Mouse (Mus musculus) liver, postnatal 0 days (tissue): ENCODE results near the gene Klf13. TPM values are rescaled to one million over a fixed set of nuclear protein-coding genes. Genes with fewer than 3 reads are reported as not detected.

Source experiments
- ATAC-seq: fragments of 200-750 bp; cut with Nextera tagmentation; 2 replicates; pipeline ENCODE4 v1.8.0; 2017; ENCODE audit warnings: mild to moderate bottlenecking, moderate library complexity
- DNase-seq: peaks from one replicate; pipeline ENCODE4 v3.0.0-alpha.2; 2016
- H3K27ac ChIP-seq: fragments of 300-500 bp; sonication (generic); 2 replicates; pipeline ENCODE4 v1.5.1; 2014; ENCODE audit warnings: antibody characterized with exemption, moderate library complexity, mild to moderate bottlenecking, low read depth
- H3K27me3 ChIP-seq: fragments of 300-500 bp; sonication (generic); 2 replicates; pipeline ENCODE4 v1.6.1; 2014; ENCODE audit warnings: low read length, control low read depth, mixed read lengths; ENCODE audit not compliant: insufficient read depth
- H3K36me3 ChIP-seq: fragments of 300-500 bp; sonication (generic); replicated peaks from 2 replicates; pipeline ENCODE4 v1.6.1; 2014; ENCODE audit warnings: mild to moderate bottlenecking, control low read depth, low read length, moderate library complexity, mixed read lengths; ENCODE audit not compliant: insufficient read depth
- H3K4me1 ChIP-seq: fragments of 300-500 bp; sonication (generic); 2 replicates; pipeline ENCODE4 v1.6.1; 2014; ENCODE audit warnings: antibody characterized with exemption, mild to moderate bottlenecking, control low read depth; ENCODE audit not compliant: insufficient read depth
- H3K4me2 ChIP-seq: fragments of 300-500 bp; sonication (generic); 2 replicates; pipeline ENCODE4 v1.6.1; 2014; ENCODE audit warnings: low read depth, mild to moderate bottlenecking, low read length, moderate library complexity, mixed read lengths
- H3K4me3 ChIP-seq: fragments of 300-500 bp; sonication (generic); 2 replicates; pipeline ENCODE4 v1.5.1; 2014; ENCODE audit warnings: low read depth, low read length
- H3K9ac ChIP-seq: fragments of 300-500 bp; sonication (generic); replicated peaks from 2 replicates; pipeline ENCODE4 v1.6.1; 2014; ENCODE audit warnings: mild to moderate bottlenecking, moderate library complexity
- H3K9me3 ChIP-seq: fragments of 300-500 bp; sonication (generic); 2 replicates; pipeline ENCODE4 v1.6.1; 2016; ENCODE audit warnings: mild to moderate bottlenecking, control low read depth, low read length, mixed read lengths
- CTCF ChIP-seq: sonication (generic); IDR thresholded peaks from 2 replicates; pipeline ENCODE4 v1.5.1; 2016; ENCODE audit warnings: antibody characterized with exemption, low read depth
- EP300 ChIP-seq: IDR thresholded peaks from 2 replicates; pipeline ENCODE4 v1.6.1; 2016; ENCODE audit warnings: antibody characterized with exemption, low read depth, mild to moderate bottlenecking
- WGBS: fragments of 180-500 bp; shearing (Covaris S2); extraction: QIAGEN DNeasy Blood & Tissue Kit; methylation state at CpG from one replicate; pipeline ENCODE4 v1.1.7; 2014; ENCODE audit not compliant: insufficient replicate concordance; 5-methylcytosine and 5-hydroxymethylcytosine counted together
- polyA plus RNA-seq: library from polyadenylated mRNA; unstranded; fragments of >200 nt; fragmentation: Nextera tagmentation; extraction: Ambion mirVana; gene quantifications from 2 replicates; pipeline ENCODE4 v1.2.1, GENCODE M21; 2015

Gene Klf13
- polyA plus RNA-seq, 1 experiment from 2014 or later: 25.7 TPM

DNA sequence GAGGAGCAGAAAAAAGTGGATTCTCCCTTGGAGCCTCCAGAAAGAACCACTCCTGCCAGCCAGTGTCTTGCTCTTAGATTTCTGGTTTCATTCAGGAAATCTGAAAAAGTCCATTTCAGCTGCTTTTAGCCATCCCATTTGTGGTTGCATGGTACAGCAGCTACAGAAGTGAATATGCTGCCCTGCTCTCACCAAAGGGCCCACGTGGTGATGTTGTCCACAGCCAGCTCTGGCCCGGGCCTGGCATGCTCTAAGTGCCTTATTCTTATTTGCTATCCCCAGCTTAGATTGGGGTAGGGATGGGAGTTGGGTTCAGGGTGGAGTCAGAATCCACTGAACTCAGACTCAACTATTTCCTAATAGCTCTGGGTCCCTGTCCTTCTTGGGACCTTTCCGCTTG is 43.5 kb downstream of the Klf13 start:
- Histone ChIP-seq H3K27ac (peak overlapping the region; percentile 99; the same call in 1 of the 2 replicates), H3K9ac (no peak overlapping the region), H3K27me3 (no peaks in the 10 kb centered on the region), H3K4me2 (no peak overlapping the region), H3K9me3 (no peaks in the 10 kb centered on the region), H3K4me1 (peaks cover 57% of the 10 kb centered on the region), H3K36me3 (peaks cover 13% of the 10 kb centered on the region), H3K4me3 (no peak overlapping the region)
- DNase-seq: no peak
- 68% methylated on average over 3 of the region's 3 CpGs for WGBS
- TF ChIP-seq EP300 (no peak), CTCF (no peak)
- ATAC-seq: no peak

DNA sequence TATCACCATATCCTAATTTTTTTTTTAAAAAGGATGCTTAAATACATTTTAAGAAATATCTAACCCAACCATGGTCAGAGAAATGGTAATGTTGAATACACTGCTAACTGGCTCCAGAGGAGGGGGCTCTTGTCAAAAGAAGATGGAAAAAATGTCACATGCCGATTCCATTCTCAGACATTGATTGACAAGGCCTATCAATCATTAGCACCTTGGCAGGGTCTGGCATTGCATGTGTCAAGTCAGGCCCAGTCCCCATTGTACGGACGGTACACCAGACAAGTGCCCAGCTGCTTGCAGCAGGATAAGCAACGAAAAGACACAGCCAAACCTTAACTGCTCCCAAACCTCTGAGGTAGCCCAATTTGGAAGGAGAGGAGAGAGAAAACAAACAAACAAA is 44.1 kb downstream of the Klf13 start:
- Histone ChIP-seq H3K36me3 (peaks cover 18% of the 10 kb centered on the region), H3K4me3 (no peak overlapping the region), H3K27ac (peak overlapping the region; percentile 99; the same call in 1 of the 2 replicates), H3K9ac (no peak overlapping the region), H3K9me3 (no peaks in the 10 kb centered on the region), H3K4me2 (no peak overlapping the region), H3K27me3 (no peaks in the 10 kb centered on the region), H3K4me1 (peaks cover 53% of the 10 kb centered on the region)
- no peak for ATAC-seq
- TF ChIP-seq EP300 (peak; percentile 27; the same call in 1 of the 2 replicates), CTCF (peak; percentile 47)
- 35% methylated on average over 4 of the region's 4 CpGs for WGBS
- DNase-seq: no peak

- no peaks in the 10 kb centered on the region for H3K9me3 ChIP-seq
- DNase-seq (no peak), ATAC-seq (no peak)
- WGBS: 65% methylated on average over 4 of the region's 4 CpGs
- H3K9ac ChIP-seq: no peak overlapping the region
- peaks cover 46% of the 10 kb centered on the region for H3K4me1 ChIP-seq
- no peak overlapping the region for H3K27ac ChIP-seq
- no peak overlapping the region for H3K4me2 ChIP-seq
- H3K4me3 ChIP-seq: no peak overlapping the region
- H3K27me3 ChIP-seq: no peaks in the 10 kb centered on the region
- H3K36me3 ChIP-seq: peaks cover 27% of the 10 kb centered on the region
- TF ChIP-seq CTCF: no peak
- no peak for TF ChIP-seq EP300
Measured at GRCm38 (mm10) chr7:63893729-63894128, 45.0 kb downstream of the Klf13 start.

DNA sequence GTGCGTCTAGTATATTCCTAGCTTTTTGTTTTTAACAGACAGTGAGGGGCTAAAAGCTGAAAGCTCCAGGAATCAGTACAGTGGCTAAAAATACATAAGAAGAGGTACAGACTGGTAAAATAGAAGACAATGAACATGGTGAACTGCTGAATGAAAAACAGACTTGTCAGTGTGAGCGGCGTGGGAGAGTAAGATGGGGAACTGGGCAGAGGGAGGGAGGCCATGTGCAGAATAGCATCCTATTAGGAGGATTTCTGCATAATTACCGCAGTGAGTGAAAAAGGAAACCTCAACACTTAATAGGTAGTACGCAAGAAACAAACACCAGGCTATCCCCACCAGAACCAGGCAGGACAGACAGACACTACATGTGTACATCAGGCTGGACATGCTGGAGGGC is 45.5 kb downstream of the Klf13 start:
- Histone ChIP-seq H3K4me1 (peaks cover 42% of the 10 kb centered on the region), H3K4me2 (no peak overlapping the region), H3K27ac (no peak overlapping the region), H3K27me3 (no peaks in the 10 kb centered on the region), H3K9ac (no peak overlapping the region), H3K9me3 (no peaks in the 10 kb centered on the region), H3K36me3 (peaks cover 28% of the 10 kb centered on the region), H3K4me3 (no peak overlapping the region)
- 87% methylated on average over 5 of the region's 5 CpGs for WGBS
- DNase-seq (no peak), ATAC-seq (no peak)
- TF ChIP-seq CTCF: no peak
- no peak for TF ChIP-seq EP300

DNA sequence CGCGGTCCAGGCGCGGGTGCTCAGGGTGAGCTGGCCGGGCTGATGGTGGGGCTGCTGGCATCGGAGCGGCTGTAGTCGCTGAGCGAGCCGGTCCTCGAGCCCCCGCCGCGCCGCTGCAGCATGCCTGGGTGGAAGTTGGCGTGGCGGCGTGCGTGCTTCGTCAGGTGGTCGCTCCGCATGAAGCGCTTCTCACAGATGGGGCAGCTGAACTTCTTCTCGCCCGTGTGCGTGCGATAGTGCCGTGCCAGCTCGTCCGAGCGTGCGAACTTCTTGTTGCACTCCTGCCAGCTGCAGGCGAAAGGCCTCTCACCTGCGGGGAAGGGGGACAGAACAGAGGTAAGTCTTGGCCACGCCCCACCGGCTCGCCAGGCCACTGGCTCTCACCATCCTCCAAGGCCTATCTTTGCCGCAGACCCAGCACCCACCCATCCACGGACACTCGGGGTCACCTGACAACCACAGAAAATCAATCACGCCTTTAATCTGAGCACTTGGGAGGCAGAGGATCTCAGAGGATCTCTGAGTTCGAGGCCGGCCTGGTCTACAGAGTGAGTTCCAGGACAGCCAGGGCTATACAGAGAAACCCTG is 47.1 kb downstream of the Klf13 start:
- no peak for ATAC-seq
- H3K27me3 ChIP-seq: no peaks in the 10 kb centered on the region
- no peaks in the 10 kb centered on the region for H3K9me3 ChIP-seq
- H3K27ac ChIP-seq: no peak overlapping the region
- H3K4me1 ChIP-seq: peaks cover 33% of the 10 kb centered on the region
- TF ChIP-seq EP300 (no peak), CTCF (no peak)
- no peak overlapping the region for H3K4me3 ChIP-seq
- DNase-seq: no peak
- no peak overlapping the region for H3K9ac ChIP-seq
- peaks cover 30% of the 10 kb centered on the region for H3K36me3 ChIP-seq
- H3K4me2 ChIP-seq: no peak overlapping the region
- 81% methylated on average over 43 of the region's 43 CpGs for WGBS

- Histone ChIP-seq H3K4me1 (peaks cover 10% of the 10 kb centered on the region; the same call in 1 of the 2 replicates), H3K9me3 (no peaks in the 10 kb centered on the region), H3K27me3 (no peaks in the 10 kb centered on the region), H3K27ac (no peak overlapping the region), H3K36me3 (peaks cover 30% of the 10 kb centered on the region), H3K4me2 (no peak overlapping the region), H3K4me3 (no peak overlapping the region), H3K9ac (no peak overlapping the region)
- WGBS: 88% methylated on average over 9 of the region's 9 CpGs
- ATAC-seq (no peak), DNase-seq (no peak)
- no peak for TF ChIP-seq EP300
- TF ChIP-seq CTCF: no peak
Measured at GRCm38 (mm10) chr7:63889116-63889975, 49.4 kb downstream of the Klf13 start.
